Mouse (Mus musculus) neural tube, embryonic 14.5 days (tissue): ENCODE measurements around the gene Tsn. TPM values are rescaled to one million over a fixed set of nuclear protein-coding genes. Genes with fewer than 3 reads are reported as not detected.

Experiments used
- ATAC-seq: fragments of 200-750 bp; cut with Nextera tagmentation; 2 replicates; pipeline ENCODE4 v1.8.0; 2017; ENCODE audit warnings: low read depth, mild to moderate bottlenecking, moderate TSS enrichment, moderate library complexity
- H3K27ac ChIP-seq: fragments of 300-500 bp; sonication (generic); 2 replicates; pipeline ENCODE4 v1.5.1; 2014; ENCODE audit warnings: low read depth, mild to moderate bottlenecking, control low read depth, low read length, moderate library complexity, mixed read lengths
- H3K27me3 ChIP-seq: fragments of 300-500 bp; sonication (generic); 2 replicates; pipeline ENCODE4 v1.6.1; 2014; ENCODE audit warnings: low read length; ENCODE audit not compliant: control insufficient read depth, insufficient read depth
- H3K36me3 ChIP-seq: fragments of 300-500 bp; sonication (generic); 2 replicates; pipeline ENCODE4 v1.6.1; 2014; ENCODE audit warnings: low read length, mixed read lengths; ENCODE audit not compliant: control insufficient read depth, insufficient read depth
- H3K4me1 ChIP-seq: fragments of 300-500 bp; sonication (generic); 2 replicates; pipeline ENCODE4 v1.6.1; 2014; ENCODE audit warnings: low read length; ENCODE audit not compliant: control insufficient read depth, insufficient read depth
- H3K4me2 ChIP-seq: fragments of 300-500 bp; sonication (generic); 2 replicates; pipeline ENCODE4 v1.6.1; 2014; ENCODE audit warnings: mild to moderate bottlenecking, low read depth, low read length, control low read depth
- H3K4me3 ChIP-seq: fragments of 300-500 bp; sonication (generic); 2 replicates; pipeline ENCODE4 v1.5.1; 2014; ENCODE audit warnings: low read depth, low read length, control low read depth, mixed read lengths
- H3K9ac ChIP-seq: fragments of 300-500 bp; sonication (generic); replicated peaks from 2 replicates; pipeline ENCODE4 v1.6.1; 2014; ENCODE audit warnings: low read depth, mild to moderate bottlenecking, control low read depth, low read length, mixed read lengths
- H3K9me3 ChIP-seq: fragments of 300-500 bp; sonication (generic); 2 replicates; pipeline ENCODE4 v1.6.1; 2016; ENCODE audit warnings: low read length; ENCODE audit not compliant: control insufficient read depth
- WGBS: fragments of 180-500 bp; shearing (Covaris S2); extraction: QIAGEN DNeasy Blood & Tissue Kit; methylation state at CpG from one replicate; pipeline ENCODE4 v1.1.7; 2014; 5-methylcytosine and 5-hydroxymethylcytosine counted together
- polyA plus RNA-seq: library from polyadenylated mRNA; unstranded; fragments of >200 nt; fragmentation: Nextera tagmentation; extraction: Ambion mirVana; gene quantifications from 2 replicates; pipeline ENCODE4 v1.2.1, GENCODE M21; 2014

Gene Tsn
- polyA plus RNA-seq = 445 and 473 TPM in 2 replicates

DNA sequence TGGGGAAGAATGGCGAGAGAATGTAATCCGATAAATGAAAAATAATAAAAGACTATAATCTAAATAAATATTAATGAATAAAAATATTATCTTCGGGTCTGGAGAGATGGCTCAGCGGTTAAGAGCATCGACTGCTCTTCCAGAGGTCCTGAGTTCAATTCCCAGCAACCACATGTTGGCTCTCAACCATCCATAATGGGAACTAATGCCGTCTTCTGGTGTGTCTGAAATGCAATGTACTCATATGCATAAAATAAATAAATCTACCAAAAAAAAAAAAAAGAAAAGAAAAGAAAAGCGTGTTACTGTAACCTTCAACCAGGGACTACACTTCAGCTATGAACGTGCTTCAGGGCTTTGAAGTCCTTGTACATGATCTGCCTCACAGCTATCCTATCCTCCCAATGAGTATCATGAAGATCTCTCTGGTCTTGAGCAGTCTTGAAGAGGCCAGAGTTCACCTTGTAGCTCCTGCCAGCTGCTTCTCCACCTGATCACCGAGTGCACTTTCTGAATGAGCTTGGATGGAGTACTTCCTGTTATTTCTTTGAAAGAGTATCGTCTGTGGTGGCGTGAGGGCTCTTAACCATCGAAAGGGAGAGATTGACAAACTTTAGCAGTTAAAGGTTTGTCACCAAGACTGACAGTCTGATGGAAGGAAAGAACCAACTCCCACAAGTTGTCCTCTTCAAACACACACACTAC is at the start of gene Tsn:
Gene Tsn (minus strand): TSS at position 118 of the 705 bp plus-strand sequence.
- Histone ChIP-seq H3K4me3 (peak within 1 kb of the TSS; percentile 68), H3K27me3 (no peaks in the 10 kb centered on the region), H3K27ac (peak within 1 kb of the TSS; percentile 80), H3K4me1 (peaks cover 7% of the 10 kb centered on the region; the same call in 1 of the 2 replicates), H3K36me3 (peaks cover 3% of the 10 kb centered on the region), H3K9me3 (no peaks in the 10 kb centered on the region), H3K9ac (peak within 1 kb of the TSS; percentile 86), H3K4me2 (peak within 1 kb of the TSS; percentile 63)
- 54% methylated on average over 12 of the region's 12 CpGs for WGBS
- peak; percentile 26; the same call in 1 of the 2 replicates for ATAC-seq

DNA sequence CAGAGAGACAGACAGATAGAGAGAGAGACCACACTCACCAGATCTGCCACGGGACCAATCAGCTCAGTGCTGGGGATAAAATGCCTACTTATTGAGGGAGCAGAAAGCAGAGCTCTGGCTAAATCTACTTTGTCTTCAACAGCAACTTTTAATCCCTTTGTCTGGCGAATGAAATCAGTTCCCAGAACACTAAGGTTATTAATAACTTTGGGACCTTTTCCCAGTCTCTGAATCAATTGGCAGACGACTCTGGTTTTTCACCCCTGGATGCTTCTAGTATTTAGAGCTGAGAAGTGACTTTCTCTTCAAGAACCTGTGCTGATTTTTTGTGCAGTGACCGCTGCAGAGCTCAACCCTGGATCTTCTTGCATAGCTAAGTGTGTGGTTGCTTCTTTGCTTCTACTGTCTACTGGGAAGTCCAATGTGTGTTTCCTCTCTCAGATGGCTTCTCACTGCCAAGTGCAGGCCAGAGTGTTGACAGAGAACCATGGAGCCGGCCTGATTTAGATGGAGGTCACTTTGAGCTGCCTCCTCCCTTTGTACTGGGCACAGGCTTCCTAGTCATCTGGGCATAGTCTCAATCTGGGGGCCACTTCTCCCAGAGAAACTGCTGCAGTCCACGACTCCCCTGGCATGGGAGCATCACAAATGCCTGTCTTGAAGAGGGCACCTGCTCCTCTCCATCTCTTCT is 47.7 kb upstream of the Tsn start:
- H3K4me1 ChIP-seq = no peaks in the 10 kb centered on the region
- H3K36me3 ChIP-seq = no peaks in the 10 kb centered on the region
- H3K9ac ChIP-seq = no peak overlapping the region
- no peak for ATAC-seq
- no peak overlapping the region for H3K4me2 ChIP-seq
- no peak overlapping the region for H3K4me3 ChIP-seq
- no peaks in the 10 kb centered on the region for H3K27me3 ChIP-seq
- H3K9me3 ChIP-seq = no peaks in the 10 kb centered on the region
- no peak overlapping the region for H3K27ac ChIP-seq
- 76% methylated on average over 6 of the region's 6 CpGs for WGBS

DNA sequence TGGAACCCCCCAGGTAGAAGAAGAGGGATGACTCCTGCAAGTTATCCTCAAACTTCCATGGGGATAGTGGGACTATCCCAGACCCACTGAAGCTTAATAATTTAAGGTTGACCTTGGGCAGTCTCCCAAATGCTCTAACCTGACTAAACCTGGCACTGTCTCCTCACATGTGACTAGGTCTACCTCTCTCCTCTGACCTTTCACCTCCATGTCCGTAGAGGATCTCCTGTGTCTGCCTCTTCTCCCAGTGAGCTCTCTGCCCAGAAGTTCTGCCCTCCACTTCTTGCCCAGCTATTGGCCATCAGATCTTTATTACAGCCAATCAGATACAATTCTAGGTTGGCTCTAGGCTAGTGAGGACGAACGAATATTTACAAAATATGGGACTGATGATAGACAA is 38.4 kb upstream of the Tsn start:
- ATAC-seq = no peak

DNA sequence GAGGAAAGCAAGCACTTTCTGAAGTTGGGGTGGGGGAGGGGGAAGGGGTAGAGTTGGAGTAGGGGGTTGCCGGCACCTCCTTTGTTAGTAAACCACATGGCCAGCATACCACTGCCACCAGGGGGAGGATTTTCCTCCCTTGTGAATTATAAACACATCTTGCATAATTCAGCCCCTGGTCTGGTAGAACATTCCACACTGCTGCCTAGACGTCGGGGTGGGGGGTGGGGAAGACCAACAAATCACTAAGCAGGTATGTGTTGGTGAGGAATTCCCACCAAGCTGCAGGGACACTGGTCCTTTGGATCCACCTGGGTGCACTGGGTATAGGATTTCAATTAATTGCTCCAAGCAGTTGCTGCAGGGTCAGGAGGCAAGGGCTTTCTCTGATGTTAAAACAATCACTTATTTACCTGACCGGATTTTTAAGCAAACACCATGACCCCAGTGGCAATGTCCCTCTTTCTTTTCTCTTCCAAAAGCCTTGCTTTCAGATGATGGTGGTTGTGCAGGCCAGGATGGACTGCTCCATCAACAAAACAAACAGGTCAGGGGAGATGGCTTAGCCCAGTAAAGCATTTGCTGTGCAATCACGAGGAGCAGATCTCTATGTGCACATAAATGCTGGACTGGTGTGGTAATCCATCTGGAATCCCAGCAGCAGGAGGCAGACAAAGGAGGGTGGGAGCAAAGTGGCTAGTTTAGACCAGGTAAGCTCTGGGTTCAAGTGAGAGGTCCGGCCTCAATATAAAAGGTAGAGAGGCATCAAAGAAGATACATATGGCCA is 32.3 kb upstream of the Tsn start:
- 43% methylated on average over 6 of the region's 6 CpGs for WGBS
- H3K9me3 ChIP-seq = no peaks in the 10 kb centered on the region

More for the DNA sequence above, 38.4 kb upstream of the Tsn start:
- no peak overlapping the region for H3K9ac ChIP-seq
- 84% methylated on average over 3 of the region's 3 CpGs for WGBS
- no peaks in the 10 kb centered on the region for H3K4me1 ChIP-seq
- H3K27ac ChIP-seq = no peak overlapping the region
- H3K27me3 ChIP-seq = no peaks in the 10 kb centered on the region
- no peak overlapping the region for H3K4me2 ChIP-seq
- no peaks in the 10 kb centered on the region for H3K9me3 ChIP-seq
- H3K36me3 ChIP-seq = no peaks in the 10 kb centered on the region
- no peak overlapping the region for H3K4me3 ChIP-seq

DNA sequence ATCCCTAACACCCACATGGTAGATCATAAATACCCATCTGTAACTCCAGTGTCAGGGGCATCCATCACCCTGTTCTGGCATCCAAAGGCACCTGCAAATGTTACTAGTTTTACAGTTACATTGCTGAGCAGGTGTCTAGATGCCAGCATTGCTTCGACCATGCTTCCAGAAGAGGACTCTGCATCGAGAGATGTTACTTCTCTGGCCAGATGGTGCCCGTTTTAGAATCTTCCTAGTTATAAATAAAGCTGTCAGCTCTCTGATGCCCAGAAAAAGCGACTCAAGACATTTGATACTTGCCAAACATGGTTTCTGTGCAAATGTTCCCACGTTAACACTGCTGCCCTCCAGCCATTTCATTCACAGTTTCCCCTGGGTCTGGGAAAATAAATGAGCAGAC is 26.4 kb upstream of the Tsn start:
- Histone ChIP-seq H3K27ac (no peak overlapping the region), H3K4me2 (no peak overlapping the region), H3K27me3 (no peaks in the 10 kb centered on the region), H3K9ac (no peak overlapping the region), H3K4me3 (no peak overlapping the region), H3K9me3 (no peaks in the 10 kb centered on the region), H3K4me1 (no peaks in the 10 kb centered on the region), H3K36me3 (peaks cover 20% of the 10 kb centered on the region)
- no peak for ATAC-seq
- WGBS = 75% methylated on average over 5 of the region's 5 CpGs

More for the DNA sequence above, 32.3 kb upstream of the Tsn start:
- Histone ChIP-seq H3K27ac (no peak overlapping the region), H3K36me3 (no peaks in the 10 kb centered on the region), H3K4me3 (no peak overlapping the region), H3K4me1 (no peaks in the 10 kb centered on the region), H3K9ac (no peak overlapping the region), H3K4me2 (no peak overlapping the region), H3K27me3 (no peaks in the 10 kb centered on the region)
- no peak for ATAC-seq

DNA sequence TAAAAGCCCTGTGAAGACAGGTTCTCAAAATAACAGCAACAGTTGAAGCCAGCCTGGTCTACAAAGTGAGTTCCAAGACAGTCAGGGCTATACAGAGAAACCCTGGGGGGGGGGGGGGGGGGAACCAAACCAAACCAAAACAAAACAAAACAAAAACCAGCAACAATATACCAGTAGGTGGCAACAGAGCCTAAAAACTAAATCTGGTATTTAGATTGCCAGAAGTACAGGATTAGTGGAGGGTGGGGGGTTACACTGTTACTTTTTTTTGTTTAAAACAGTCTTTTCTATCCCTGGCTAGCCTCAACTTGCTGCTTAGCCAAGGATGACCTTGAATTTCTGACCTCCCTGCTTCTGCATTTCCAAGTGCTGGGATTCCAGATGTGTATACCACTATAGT is 24.3 kb upstream of the Tsn start:
- no peak overlapping the region for H3K27ac ChIP-seq
- no peak for ATAC-seq
- H3K9ac ChIP-seq = no peak overlapping the region
- no peaks in the 10 kb centered on the region for H3K9me3 ChIP-seq
- H3K4me3 ChIP-seq = no peak overlapping the region
- H3K4me2 ChIP-seq = no peak overlapping the region
- H3K4me1 ChIP-seq = no peaks in the 10 kb centered on the region
- H3K36me3 ChIP-seq = peaks cover 35% of the 10 kb centered on the region
- no peaks in the 10 kb centered on the region for H3K27me3 ChIP-seq

DNA sequence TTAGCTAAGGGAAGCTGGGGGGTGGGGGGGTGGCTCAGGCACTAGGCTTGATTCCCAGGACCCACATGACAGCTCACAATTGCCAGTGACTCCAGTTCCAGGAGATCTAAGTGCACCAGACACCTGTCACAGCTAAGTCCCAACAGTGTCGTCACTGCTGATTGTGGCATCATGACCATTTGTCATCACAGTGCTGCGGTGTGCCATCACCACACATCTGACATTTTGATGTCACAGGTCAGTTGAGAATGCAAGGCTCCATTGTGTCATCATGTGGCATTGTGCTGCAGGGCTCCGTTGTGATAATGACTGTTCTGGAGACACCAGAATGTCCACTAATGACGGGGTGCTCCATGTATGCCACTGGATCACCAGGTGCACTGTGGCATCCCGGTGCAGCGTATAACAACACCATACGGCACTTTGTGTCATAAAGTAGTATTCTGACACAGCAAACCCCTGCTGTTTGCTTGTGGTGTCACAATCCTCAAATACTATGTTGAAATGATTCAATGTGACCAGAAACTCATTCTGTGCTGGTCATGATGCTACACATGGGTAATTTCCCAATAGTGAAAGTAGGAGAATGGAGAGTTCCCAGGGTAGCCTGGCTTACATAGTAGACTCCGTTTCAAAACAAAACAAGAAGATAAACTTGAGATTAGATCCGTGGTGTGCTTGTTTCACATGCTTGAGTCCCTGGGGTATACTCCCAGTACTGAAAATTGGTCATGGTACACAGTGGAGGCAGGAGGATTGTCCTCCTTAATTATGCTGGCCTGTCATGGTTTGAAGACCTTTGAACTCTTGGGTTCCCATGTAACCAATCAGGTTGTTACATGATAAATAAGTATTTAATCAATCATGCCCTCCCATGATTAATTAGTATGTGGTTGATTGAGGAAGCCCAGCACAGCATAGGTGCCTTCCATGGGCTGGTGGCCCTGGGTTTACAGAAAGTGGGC is 23.5 kb upstream of the Tsn start:
- Histone ChIP-seq H3K4me1 (no peaks in the 10 kb centered on the region), H3K9ac (no peak overlapping the region), H3K36me3 (peaks cover 42% of the 10 kb centered on the region), H3K27ac (no peak overlapping the region), H3K4me3 (no peak overlapping the region), H3K4me2 (no peak overlapping the region), H3K9me3 (no peaks in the 10 kb centered on the region), H3K27me3 (no peaks in the 10 kb centered on the region)
- WGBS = 88% methylated on average over 9 of the region's 9 CpGs
- ATAC-seq = no peak

DNA sequence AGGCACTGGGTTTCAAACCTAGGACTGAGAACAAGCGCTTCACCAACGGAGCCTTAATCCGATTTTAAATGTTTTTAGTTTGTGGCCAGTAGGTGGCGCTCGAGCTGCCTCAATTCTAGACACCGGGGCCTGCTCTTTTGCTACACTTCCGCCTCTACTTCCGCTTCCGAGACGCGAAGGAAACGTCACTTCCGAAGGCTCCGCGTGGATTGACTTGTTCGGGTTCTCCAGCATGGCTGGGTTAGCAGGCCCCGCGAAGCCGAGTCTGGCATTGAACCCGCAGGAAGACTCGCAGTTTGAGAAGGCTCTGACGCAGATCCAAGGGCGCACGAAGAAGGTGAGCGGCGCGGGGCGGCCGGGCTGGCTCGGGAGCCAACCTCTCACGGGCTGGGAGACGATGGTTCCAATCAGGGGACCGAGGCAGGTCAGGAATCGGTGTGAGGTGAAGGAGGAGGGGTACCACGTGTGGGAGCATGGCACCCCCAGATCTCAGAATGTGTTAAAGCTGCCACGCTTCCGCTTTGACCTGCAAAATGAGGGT is 10.2 kb upstream of the Tsn start, which contains the start of gene Nifk:
Gene Nifk (plus strand): TSS at position 179 of the 541 bp plus-strand sequence.
- H3K27me3 ChIP-seq = no peaks in the 10 kb centered on the region
- peaks cover 10% of the 10 kb centered on the region; the same call in 1 of the 2 replicates for H3K36me3 ChIP-seq
- H3K4me1 ChIP-seq = peaks cover 10% of the 10 kb centered on the region
- H3K9ac ChIP-seq = peak within 1 kb of the TSS; percentile 69
- peak within 1 kb of the TSS; percentile 78 for H3K4me3 ChIP-seq
- peak within 1 kb of the TSS; percentile 16; the same call in 1 of the 2 replicates for H3K27ac ChIP-seq
- peak within 1 kb of the TSS; percentile 82 for H3K4me2 ChIP-seq
- no peaks in the 10 kb centered on the region for H3K9me3 ChIP-seq
- WGBS = 0% methylated on average over 37 of the region's 37 CpGs
- ATAC-seq = peak; percentile 97
